Mouse (Mus musculus): ENCODE data around the gene Hist1h4j. TPM values are rescaled to one million over a fixed set of nuclear protein-coding genes. Genes with fewer than 3 reads are reported as not detected.

Gene Hist1h4j
- polyA plus RNA-seq (2015; fragmentation: Nextera tagmentation; extraction: Ambion mirVana) = 0.85 and 1.5 TPM in 2 replicates

DNA sequence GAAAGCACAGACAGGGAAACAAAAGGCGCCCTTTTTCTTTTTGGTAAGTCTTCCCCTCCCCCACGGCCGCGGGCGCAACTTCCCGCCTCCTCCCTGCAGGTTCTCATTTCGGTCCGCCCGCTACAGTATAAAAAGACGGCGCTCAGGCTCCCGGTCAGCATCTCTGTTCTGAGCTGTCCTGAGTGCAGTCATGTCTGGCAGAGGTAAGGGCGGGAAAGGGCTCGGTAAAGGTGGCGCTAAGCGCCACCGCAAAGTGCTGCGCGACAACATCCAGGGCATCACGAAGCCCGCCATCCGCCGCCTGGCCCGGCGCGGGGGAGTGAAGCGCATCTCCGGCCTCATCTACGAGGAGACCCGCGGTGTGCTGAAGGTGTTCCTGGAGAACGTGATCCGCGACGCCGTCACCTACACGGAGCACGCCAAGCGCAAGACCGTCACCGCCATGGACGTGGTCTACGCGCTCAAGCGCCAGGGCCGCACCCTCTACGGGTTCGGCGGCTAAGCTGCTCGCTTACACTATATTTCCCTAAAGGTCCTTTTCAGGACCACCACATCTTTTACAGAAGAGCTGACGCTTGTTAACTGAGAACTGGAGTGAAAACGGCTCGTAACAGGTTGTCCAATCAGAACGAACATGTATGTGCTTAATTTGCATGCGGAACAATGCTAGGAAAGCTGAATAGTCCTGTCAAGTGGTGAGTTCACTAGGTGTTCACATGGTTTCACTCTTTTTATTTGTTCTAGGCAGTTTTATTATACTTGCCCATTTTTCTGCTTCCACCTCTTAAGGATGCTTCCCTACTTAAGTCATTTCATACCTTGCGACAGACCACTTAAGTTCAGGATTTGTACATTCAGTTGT is at the start of gene Hist1h4j:
Gene Hist1h4j (plus strand): TSS at position 159 of the 862 bp plus-strand sequence.

DNA sequence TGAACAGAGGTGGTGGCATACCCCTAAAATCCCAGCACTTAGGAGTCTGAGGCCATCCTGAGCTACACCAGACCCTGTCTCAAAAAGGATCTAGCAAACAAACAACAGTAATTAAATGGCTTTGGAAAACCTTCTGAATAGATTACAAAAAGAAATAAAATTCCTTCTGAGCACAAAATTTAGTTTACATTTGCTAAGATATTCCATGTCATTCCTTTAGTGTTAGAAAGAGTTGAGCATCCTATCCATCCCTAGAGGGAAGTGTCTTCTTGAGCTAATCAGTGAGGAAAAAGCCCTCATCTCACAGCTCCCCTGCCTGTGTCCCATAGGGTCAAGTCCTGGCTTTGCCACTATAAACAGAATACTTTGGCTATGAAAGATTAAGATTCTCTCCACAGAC is 37.1 kb upstream of the Hist1h4j start, which contains the start of gene Olfr1359:
Gene Olfr1359 (plus strand): TSS at position 301 of the 400 bp plus-strand sequence.

DNA sequence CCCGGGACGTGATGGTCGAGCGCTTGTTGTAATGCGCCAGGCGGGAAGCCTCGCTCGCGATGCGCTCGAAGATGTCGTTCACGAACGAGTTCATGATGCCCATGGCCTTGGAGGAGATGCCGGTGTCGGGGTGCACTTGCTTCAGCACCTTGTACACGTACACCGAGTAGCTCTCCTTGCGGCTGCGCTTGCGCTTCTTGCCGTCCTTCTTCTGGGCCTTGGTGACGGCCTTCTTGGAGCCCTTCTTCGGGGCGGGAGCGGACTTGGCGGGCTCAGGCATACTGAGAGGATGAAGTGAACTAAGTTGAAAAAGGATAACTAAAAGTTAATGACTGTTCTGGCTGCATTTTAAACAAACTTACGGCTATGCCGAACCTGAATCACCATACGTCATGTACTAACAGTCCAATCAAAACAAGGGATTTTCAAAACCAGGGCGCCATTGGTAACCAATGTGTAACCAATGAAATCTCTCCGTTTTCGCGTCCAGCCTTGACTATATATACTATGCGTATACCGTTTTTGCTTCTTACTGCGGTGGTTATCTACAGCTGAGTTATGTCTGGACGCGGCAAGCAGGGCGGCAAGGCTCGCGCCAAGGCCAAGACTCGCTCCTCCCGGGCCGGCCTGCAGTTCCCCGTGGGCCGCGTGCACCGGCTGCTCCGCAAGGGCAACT is 18.9 kb upstream of the Hist1h4j start, which contains the start of the genes Hist1h2bl and Hist1h2ai:
Gene Hist1h2bl (minus strand): TSS at position 280 of the 676 bp plus-strand sequence.
Gene Hist1h2ai (plus strand): TSS at position 559 of the 676 bp plus-strand sequence.

DNA sequence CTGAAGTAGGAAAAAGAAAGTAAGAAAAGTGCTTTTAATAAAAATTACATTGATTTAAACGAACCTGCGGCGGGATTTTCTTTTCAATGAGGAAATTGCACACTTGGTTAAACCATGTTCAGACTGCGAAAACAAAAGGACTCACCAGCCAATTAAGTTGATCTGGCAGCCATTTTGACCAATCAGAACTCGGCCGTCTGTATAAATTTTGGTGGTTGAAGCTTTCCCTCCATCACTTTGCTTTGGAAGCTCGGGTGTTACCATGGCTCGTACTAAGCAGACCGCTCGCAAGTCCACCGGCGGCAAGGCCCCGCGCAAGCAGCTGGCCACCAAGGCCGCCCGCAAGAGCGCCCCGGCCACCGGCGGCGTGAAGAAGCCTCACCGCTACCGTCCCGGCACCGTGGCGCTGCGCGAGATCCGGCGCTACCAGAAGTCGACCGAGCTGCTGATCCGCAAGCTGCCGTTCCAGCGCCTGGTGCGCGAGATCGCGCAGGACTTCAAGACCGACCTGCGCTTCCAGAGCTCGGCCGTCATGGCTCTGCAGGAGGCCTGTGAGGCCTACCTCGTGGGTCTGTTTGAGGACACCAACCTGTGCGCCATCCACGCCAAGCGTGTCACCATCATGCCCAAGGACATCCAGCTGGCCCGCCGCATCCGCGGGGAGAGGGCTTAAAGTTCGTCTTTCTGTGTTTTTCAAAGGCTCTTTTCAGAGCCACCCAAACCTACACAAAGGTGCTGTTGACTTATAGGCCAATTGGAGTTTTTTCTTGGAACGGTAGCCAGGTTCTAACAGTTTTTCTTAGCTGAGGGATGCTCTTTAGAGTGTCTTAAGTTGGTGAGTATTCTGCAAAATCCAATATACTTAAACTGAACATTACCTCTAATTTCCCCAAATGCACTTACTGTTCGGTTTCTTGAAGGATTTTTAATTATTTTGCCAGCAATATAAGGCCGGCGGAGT is 17.2 kb upstream of the Hist1h4j start, which contains the start of gene Hist1h3h:
Gene Hist1h3h (plus strand): TSS at position 263 of the 961 bp plus-strand sequence.

DNA sequence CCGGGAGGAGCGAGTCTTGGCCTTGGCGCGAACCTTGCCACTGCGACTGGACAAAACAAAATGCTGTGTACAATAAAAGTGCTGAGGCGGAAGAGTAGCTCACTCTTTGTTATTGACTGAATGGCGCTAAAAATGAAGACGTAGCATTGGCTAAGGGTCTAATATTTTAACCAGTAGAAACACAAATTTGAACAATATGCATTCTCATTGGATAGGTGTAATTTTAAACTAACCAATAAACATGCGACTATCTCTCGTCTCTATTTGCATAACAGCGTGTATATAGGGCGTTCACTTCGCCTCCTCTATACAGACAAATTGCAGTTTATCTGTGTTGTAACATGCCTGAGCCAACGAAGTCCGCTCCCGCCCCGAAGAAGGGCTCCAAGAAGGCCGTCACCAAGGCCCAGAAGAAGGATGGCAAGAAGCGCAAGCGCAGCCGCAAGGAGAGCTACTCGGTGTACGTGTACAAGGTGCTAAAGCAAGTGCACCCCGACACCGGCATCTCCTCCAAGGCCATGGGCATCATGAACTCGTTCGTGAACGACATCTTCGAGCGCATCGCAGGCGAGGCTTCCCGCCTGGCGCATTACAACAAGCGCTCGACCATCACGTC is 13.0 kb upstream of the Hist1h4j start, which contains the start of gene Hist1h2bm:
Gene Hist1h2bm (plus strand): TSS at position 288 of the 616 bp plus-strand sequence.

DNA sequence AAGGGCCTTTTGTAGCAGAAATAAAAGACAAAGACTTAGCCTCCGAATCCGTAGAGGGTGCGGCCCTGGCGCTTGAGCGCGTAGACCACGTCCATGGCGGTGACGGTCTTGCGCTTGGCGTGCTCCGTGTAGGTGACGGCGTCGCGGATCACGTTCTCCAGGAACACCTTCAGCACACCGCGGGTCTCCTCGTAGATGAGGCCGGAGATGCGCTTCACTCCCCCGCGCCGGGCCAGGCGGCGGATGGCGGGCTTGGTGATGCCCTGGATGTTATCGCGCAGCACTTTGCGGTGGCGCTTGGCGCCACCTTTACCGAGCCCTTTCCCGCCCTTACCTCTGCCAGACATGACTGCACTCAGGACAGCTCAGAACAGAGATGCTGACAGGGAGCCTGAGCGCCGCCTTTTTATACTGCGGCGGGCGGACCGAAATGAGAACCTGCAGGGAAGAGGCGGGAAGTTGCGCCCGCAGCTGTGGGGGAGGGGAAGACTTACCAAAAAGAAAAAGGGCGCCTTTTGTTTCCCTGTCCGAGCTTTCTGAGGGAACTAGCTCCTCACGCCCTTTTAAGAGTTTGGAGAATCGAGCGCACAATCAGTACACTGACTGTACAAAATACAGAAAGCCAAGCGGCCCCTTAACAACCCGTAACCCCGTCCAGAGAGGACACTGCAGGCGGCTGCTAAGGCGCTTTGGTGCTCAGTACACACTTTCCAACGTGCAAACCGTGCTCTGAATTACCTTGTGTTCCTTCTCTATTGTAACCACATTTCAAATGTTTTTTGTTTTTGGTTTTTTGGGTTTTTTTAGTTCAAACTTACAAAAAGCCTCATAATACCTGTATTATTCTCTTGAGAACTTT is 15.5 kb downstream of the Hist1h4j start, which contains the start of gene Hist1h4k:
Gene Hist1h4k (minus strand): TSS at position 347 of the 859 bp plus-strand sequence.

DNA sequence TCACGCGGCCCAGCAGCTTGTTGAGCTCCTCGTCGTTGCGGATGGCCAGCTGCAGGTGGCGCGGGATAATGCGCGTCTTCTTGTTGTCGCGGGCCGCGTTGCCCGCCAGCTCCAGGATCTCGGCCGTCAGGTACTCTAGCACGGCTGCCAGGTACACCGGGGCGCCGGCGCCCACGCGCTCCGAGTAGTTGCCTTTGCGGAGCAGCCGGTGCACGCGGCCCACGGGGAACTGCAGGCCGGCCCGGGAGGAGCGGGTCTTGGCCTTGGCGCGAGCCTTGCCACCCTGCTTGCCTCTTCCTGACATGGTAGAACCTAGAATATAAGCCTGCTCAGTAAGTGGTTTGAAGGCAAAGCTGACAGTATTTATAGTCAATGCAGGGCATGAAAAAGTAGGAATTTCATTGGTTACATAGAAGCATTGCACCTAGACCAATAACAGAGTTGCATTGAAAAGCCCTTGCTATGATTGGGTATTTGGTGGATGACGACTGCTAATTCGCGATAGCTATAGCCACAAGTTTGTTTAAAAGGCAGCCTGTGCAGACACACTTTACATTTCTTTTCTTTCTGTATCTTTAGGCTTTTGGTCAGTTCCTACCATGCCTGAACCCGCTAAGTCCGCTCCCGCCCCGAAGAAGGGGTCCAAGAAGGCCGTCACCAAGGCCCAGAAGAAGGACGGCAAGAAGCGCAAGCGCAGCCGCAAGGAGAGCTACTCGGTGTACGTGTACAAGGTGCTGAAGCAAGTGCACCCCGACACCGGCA is 18.8 kb downstream of the Hist1h4j start, which contains the start of the genes Hist1h2ak and Hist1h2bn:
Gene Hist1h2ak (minus strand): TSS at position 304 of the 762 bp plus-strand sequence.
Gene Hist1h2bn (plus strand): TSS at position 600 of the 762 bp plus-strand sequence.

DNA sequence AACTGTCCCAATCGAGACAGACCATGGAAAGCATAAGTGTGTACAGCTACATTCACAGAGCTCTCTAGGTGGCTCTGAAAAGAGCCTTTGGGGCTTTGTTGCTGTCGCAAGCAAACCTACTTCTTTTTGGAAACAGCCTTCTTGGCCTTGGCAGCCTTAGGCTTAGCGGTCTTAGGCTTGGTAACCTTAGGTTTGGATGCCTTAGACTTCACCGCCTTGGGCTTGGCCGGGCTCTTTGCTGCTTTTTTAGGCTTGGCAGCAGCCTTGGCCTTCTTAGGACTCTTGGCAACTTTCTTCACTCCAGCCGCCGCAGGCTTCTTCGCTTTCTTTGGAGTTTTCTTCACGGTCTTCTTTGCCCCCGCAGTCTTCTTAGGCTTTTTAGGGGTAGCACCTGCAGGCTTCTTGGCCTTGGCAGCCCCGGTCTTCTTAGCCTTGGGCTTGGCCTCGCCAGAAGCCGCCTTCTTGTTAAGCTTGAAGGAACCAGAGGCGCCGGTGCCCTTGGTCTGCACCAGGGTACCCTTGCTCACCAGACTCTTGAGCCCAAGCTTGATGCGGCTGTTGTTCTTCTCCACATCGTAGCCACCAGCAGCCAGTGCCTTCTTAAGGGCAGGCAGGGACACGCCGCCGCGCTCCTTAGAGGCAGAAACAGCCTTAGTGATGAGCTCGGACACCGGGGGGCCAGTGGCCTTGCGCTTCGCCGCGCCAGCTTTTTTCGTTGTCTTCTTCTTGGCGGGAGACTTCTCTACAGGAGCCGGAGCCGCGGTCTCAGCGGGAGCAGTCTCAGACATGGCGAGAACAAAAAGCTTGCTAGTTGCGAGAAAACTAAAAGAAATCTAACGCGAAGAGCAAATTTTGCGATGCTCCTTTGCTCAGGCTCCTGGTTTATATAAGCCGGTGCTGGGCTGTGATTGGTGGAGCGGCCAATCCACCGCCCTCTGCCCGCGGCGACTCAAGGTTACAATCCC is 45.2 kb downstream of the Hist1h4j start, which contains the start of gene Hist1h1b:
Gene Hist1h1b (minus strand): TSS at position 859 of the 965 bp plus-strand sequence.

DNA sequence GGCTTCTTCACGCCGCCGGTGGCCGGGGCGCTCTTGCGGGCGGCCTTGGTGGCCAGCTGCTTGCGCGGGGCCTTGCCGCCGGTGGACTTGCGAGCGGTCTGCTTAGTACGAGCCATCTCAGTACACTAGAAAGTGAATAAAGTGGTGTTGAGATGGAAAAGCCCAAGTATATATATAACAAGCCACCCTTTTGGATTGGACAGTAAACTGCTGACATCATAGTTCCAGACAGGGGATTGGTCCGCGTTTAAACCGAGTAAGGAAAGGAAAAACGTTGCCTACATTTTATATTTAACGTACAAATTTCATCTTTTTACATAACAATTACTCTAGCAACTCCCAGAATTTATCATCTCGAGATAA is 48.4 kb downstream of the Hist1h4j start, which contains the start of gene Hist1h3i:
Gene Hist1h3i (minus strand): TSS at position 116 of the 363 bp plus-strand sequence.

Small RNAs within 50 kb of the gene (microRNA-seq; reads per million reads assigned to microRNA genes)
- gene Gm44357 (not detected), gene Gm44367 (not detected), gene Gm44454 (not detected)

Other genes starting within 250 kb of the Hist1h4j start
- 0.33 and 0.37 TPM in 2 replicates for gene AK157302, start 239.8 kb upstream of the Hist1h4j start, polyA plus RNA-seq (2015; fragmentation: Nextera tagmentation; extraction: Ambion mirVana)
- 9.9 and 11.1 TPM in 2 replicates for gene Gm11273, start 233.6 kb upstream of the Hist1h4j start, polyA plus RNA-seq (2015; fragmentation: Nextera tagmentation; extraction: Ambion mirVana)
- 2.0 and 2.8 TPM in 2 replicates for gene Zkscan8, start 203.9 kb upstream of the Hist1h4j start, polyA plus RNA-seq (2015; fragmentation: Nextera tagmentation; extraction: Ambion mirVana)
- gene Olfr1366, start 192.3 kb upstream of the Hist1h4j start, polyA plus RNA-seq (2015; fragmentation: Nextera tagmentation; extraction: Ambion mirVana) = 0.13 TPM in 1 of 2 replicates, not detected in the other
- gene Olfr1535, start 175.2 kb upstream of the Hist1h4j start, polyA plus RNA-seq (2015; fragmentation: Nextera tagmentation; extraction: Ambion mirVana) = not detected in 2 replicates
- gene Olfr1364, start 153.3 kb upstream of the Hist1h4j start, polyA plus RNA-seq (2015; fragmentation: Nextera tagmentation; extraction: Ambion mirVana) = not detected in 2 replicates
- not detected in 2 replicates for gene Olfr1362, start 121.0 kb upstream of the Hist1h4j start, polyA plus RNA-seq (2015; fragmentation: Nextera tagmentation; extraction: Ambion mirVana)
- gene Olfr11, start 92.5 kb upstream of the Hist1h4j start, polyA plus RNA-seq (2015; fragmentation: Nextera tagmentation; extraction: Ambion mirVana) = not detected in 2 replicates
- gene Olfr1361, start 71.7 kb upstream of the Hist1h4j start, polyA plus RNA-seq (2015; fragmentation: Nextera tagmentation; extraction: Ambion mirVana) = not detected in 2 replicates
- not detected in 2 replicates for gene Olfr1360, start 57.7 kb upstream of the Hist1h4j start, polyA plus RNA-seq (2015; fragmentation: Nextera tagmentation; extraction: Ambion mirVana)
- gene Olfr1359, start 37.0 kb upstream of the Hist1h4j start, polyA plus RNA-seq (2015; fragmentation: Nextera tagmentation; extraction: Ambion mirVana) = not detected in 2 replicates
- gene Hist1h2bl, start 18.9 kb upstream of the Hist1h4j start, polyA plus RNA-seq (2015; fragmentation: Nextera tagmentation; extraction: Ambion mirVana) = 1.2 TPM in 1 of 2 replicates, not detected in the other
- 3.3 and 6.2 TPM in 2 replicates for gene Hist1h2ai, start 18.6 kb upstream of the Hist1h4j start, polyA plus RNA-seq (2015; fragmentation: Nextera tagmentation; extraction: Ambion mirVana)
- gene Hist1h3h, start 17.4 kb upstream of the Hist1h4j start, polyA plus RNA-seq (2015; fragmentation: Nextera tagmentation; extraction: Ambion mirVana) = 1.3 and 3.8 TPM in 2 replicates
- 0.61 and 1.5 TPM in 2 replicates for gene Hist1h2bm, start 13.0 kb upstream of the Hist1h4j start, polyA plus RNA-seq (2015; fragmentation: Nextera tagmentation; extraction: Ambion mirVana)
- 1.3 and 2.3 TPM in 2 replicates for gene Hist1h4k, start 15.4 kb downstream of the Hist1h4j start, polyA plus RNA-seq (2015; fragmentation: Nextera tagmentation; extraction: Ambion mirVana)
- gene Hist1h2ak, start 18.8 kb downstream of the Hist1h4j start, polyA plus RNA-seq (2015; fragmentation: Nextera tagmentation; extraction: Ambion mirVana) = 7.2 and 7.5 TPM in 2 replicates
- gene Hist1h2bn, start 19.1 kb downstream of the Hist1h4j start, polyA plus RNA-seq (2015; fragmentation: Nextera tagmentation; extraction: Ambion mirVana) = 1.3 TPM in 1 of 2 replicates, not detected in the other
- 4.7 and 7.0 TPM in 2 replicates for gene Hist1h1b, start 45.6 kb downstream of the Hist1h4j start, polyA plus RNA-seq (2015; fragmentation: Nextera tagmentation; extraction: Ambion mirVana)
- 17.8 and 25.6 TPM in 2 replicates for gene Hist1h3i, start 48.3 kb downstream of the Hist1h4j start, polyA plus RNA-seq (2015; fragmentation: Nextera tagmentation; extraction: Ambion mirVana)
- 1.5 and 4.1 TPM in 2 replicates for gene Hist1h2an, start 52.2 kb downstream of the Hist1h4j start, polyA plus RNA-seq (2015; fragmentation: Nextera tagmentation; extraction: Ambion mirVana)
- gene Hist1h2bp, start 52.4 kb downstream of the Hist1h4j start, polyA plus RNA-seq (2015; fragmentation: Nextera tagmentation; extraction: Ambion mirVana) = 0.54 TPM in 1 of 2 replicates, not detected in the other
- 3.9 and 5.8 TPM in 2 replicates for gene Hist1h2bq, start 75.1 kb downstream of the Hist1h4j start, polyA plus RNA-seq (2015; fragmentation: Nextera tagmentation; extraction: Ambion mirVana)
- gene Hist1h2ao, start 75.4 kb downstream of the Hist1h4j start, polyA plus RNA-seq (2015; fragmentation: Nextera tagmentation; extraction: Ambion mirVana) = 3.7 TPM in 1 of 2 replicates, not detected in the other
- gene Hist1h4m, start 76.7 kb downstream of the Hist1h4j start, polyA plus RNA-seq (2015; fragmentation: Nextera tagmentation; extraction: Ambion mirVana) = not detected in 2 replicates
- 8.8 and 12.8 TPM in 2 replicates for gene Hist1h4n, start 97.1 kb downstream of the Hist1h4j start, polyA plus RNA-seq (2015; fragmentation: Nextera tagmentation; extraction: Ambion mirVana)
- 721 and 1,071 TPM in 2 replicates for gene Hist1h2ap, start 98.4 kb downstream of the Hist1h4j start, polyA plus RNA-seq (2015; fragmentation: Nextera tagmentation; extraction: Ambion mirVana)
- 3.3 and 6.2 TPM in 2 replicates for gene Hist1h2br, start 98.7 kb downstream of the Hist1h4j start, polyA plus RNA-seq (2015; fragmentation: Nextera tagmentation; extraction: Ambion mirVana)
- gene Zfp184, start 210.0 kb downstream of the Hist1h4j start, polyA plus RNA-seq (2015; fragmentation: Nextera tagmentation; extraction: Ambion mirVana) = 1.1 and 1.2 TPM in 2 replicates
- gene Pom121l2, start 246.1 kb downstream of the Hist1h4j start, polyA plus RNA-seq (2015; fragmentation: Nextera tagmentation; extraction: Ambion mirVana) = 0.17 TPM in 1 of 2 replicates, not detected in the other